Mouse (Mus musculus) MEL (cell line): ENCODE measurements around the gene Xrcc3. TPM values are rescaled to one million over a fixed set of nuclear protein-coding genes. Genes with fewer than 3 reads are reported as not detected.

Experiments used
- DNase-seq: peaks from one replicate; pipeline ENCODE4 v3.0.0; 2011; ENCODE audit warnings: low read depth, low spot score
- H3K27ac ChIP-seq: 2 replicates; pipeline ENCODE4 v1.5.1; 2012; ENCODE audit warnings: low read depth, mild to moderate bottlenecking, control low read depth, low read length, moderate library complexity; ENCODE audit not compliant: control insufficient read depth
- H3K27me3 ChIP-seq, 2 experiments: fragments of 150-350 bp in 1 of 2; sonication (generic) in 1 of 2; 2 replicates each; pipeline ENCODE4 v1.6.1; 2012; ENCODE audit warnings: low read length in 2 of 2, mild to moderate bottlenecking in 2 of 2, improper control_type of control experiment in 1 of 2, moderate library complexity in 1 of 2; ENCODE audit not compliant: insufficient read depth in 2 of 2, control insufficient read depth in 1 of 2
- H3K36me3 ChIP-seq, 2 experiments: 2 replicates each; pipeline ENCODE4 v1.6.1; 2012 to 2014; ENCODE audit warnings: low read length in 2 of 2, improper control_type of control experiment in 1 of 2, inconsistent platforms in 1 of 2, mild to moderate bottlenecking in 1 of 2; ENCODE audit not compliant: insufficient read depth in 2 of 2, control insufficient read depth in 1 of 2
- H3K4me1 ChIP-seq, 2 experiments: fragments of 150-350 bp in 1 of 2; sonication (generic) in 1 of 2; 2 replicates each; pipeline ENCODE4 v1.6.1; 2012; ENCODE audit warnings: low read length in 2 of 2, improper control_type of control experiment in 1 of 2, mild to moderate bottlenecking in 1 of 2; ENCODE audit not compliant: insufficient read depth in 2 of 2, control insufficient read depth in 1 of 2
- H3K4me3 ChIP-seq, 2 experiments: fragments of 150-350 bp in 1 of 2; sonication (generic) in 1 of 2; 2 replicates each; pipeline ENCODE4 v1.5.1; 2012; ENCODE audit warnings: low read depth in 2 of 2, low read length in 2 of 2, mild to moderate bottlenecking in 2 of 2, moderate library complexity in 2 of 2, control low read depth in 1 of 2, improper control_type of control experiment in 1 of 2; ENCODE audit not compliant: control insufficient read depth in 1 of 2, insufficient read depth in 1 of 2
- H3K79me2 ChIP-seq: 2 replicates; pipeline ENCODE4 v1.6.1; 2012; ENCODE audit warnings: mild to moderate bottlenecking, low read length, moderate library complexity; ENCODE audit not compliant: control insufficient read depth, poor library complexity, insufficient read depth
- H3K9ac ChIP-seq: 2 replicates; pipeline ENCODE4 v1.6.1; 2012; ENCODE audit warnings: low read depth, mild to moderate bottlenecking, control low read depth, low read length, moderate library complexity; ENCODE audit not compliant: control insufficient read depth, poor library complexity, severe bottlenecking
- H3K9me3 ChIP-seq: fragments of 150-350 bp; sonication (generic); replicated peaks from 2 replicates; pipeline ENCODE4 v1.6.1; 2012; ENCODE audit warnings: mild to moderate bottlenecking, low read length, improper control_type of control experiment, moderate library complexity; ENCODE audit not compliant: insufficient read depth
- BHLHE40 ChIP-seq: IDR thresholded peaks from 2 replicates; pipeline ENCODE4 v1.6.1; 2012; ENCODE audit warnings: low read depth, mild to moderate bottlenecking, inconsistent platforms, low read length, improper control_type of control experiment, borderline replicate concordance
- CHD1 ChIP-seq: IDR thresholded peaks from 2 replicates; pipeline ENCODE4 v1.6.1; 2012; ENCODE audit warnings: low read depth, mild to moderate bottlenecking, inconsistent platforms, low read length, improper control_type of control experiment
- CTCF ChIP-seq, 3 experiments: IDR thresholded peaks in 2 of 3; conservative IDR thresholded peaks in 1 of 3; 2 replicates each; pipeline ENCODE4 v1.5.1; 2011 to 2012; ENCODE audit warnings: low read length in 3 of 3, low read depth in 2 of 3, mild to moderate bottlenecking in 2 of 3, improper control_type of control experiment in 1 of 3, inconsistent platforms in 1 of 3, mixed read lengths in 1 of 3, moderate library complexity in 1 of 3; ENCODE audit not compliant: control insufficient read depth in 1 of 3, insufficient read depth in 1 of 3, poor library complexity in 1 of 3, severe bottlenecking in 1 of 3
- ETS1 ChIP-seq: IDR thresholded peaks from 2 replicates; pipeline ENCODE4 v1.6.1; 2012; ENCODE audit warnings: low read depth, mild to moderate bottlenecking, inconsistent platforms, low read length, improper control_type of control experiment, moderate library complexity
- KAT2A ChIP-seq: conservative IDR thresholded peaks from 2 replicates; pipeline ENCODE4 v1.6.1; 2012; ENCODE audit warnings: low read depth, low read length, improper control_type of control experiment, inconsistent platforms
- MYC ChIP-seq: IDR thresholded peaks from 2 replicates; pipeline ENCODE4 v1.6.1; 2011; ENCODE audit warnings: low read depth, mild to moderate bottlenecking, low read length, improper control_type of control experiment, moderate library complexity
- NELFE ChIP-seq: IDR thresholded peaks from 2 replicates; pipeline ENCODE4 v1.6.1; 2011; ENCODE audit warnings: low read depth, low read length, improper control_type of control experiment
- POLR2A ChIP-seq, 2 experiments: IDR thresholded peaks; 2 replicates each; pipeline ENCODE4 v1.6.1; 2011 to 2012; ENCODE audit warnings: low read length in 2 of 2, mild to moderate bottlenecking in 2 of 2, control low read depth in 1 of 2, improper control_type of control experiment in 1 of 2, low read depth in 1 of 2, moderate library complexity in 1 of 2; ENCODE audit not compliant: control insufficient read depth in 1 of 2, insufficient read depth in 1 of 2, poor library complexity in 1 of 2
- RAD21 ChIP-seq: IDR thresholded peaks from 2 replicates; pipeline ENCODE4 v1.6.1; 2011; ENCODE audit warnings: mild to moderate bottlenecking, low read depth, low read length, improper control_type of control experiment
- SMC3 ChIP-seq: IDR thresholded peaks from 2 replicates; pipeline ENCODE4 v1.6.1; 2011; ENCODE audit warnings: low read depth, low read length, improper control_type of control experiment
- TAL1 ChIP-seq: IDR thresholded peaks from 2 replicates; pipeline ENCODE4 v1.6.1; 2012; ENCODE audit warnings: mild to moderate bottlenecking, inconsistent platforms, low read length, moderate library complexity, mixed read lengths
- USF2 ChIP-seq, 2 experiments: IDR thresholded peaks; 2 replicates each; pipeline ENCODE4 v1.6.1; 2011 to 2012; ENCODE audit warnings: improper control_type of control experiment in 2 of 2, low read length in 2 of 2, borderline replicate concordance in 1 of 2, inconsistent platforms in 1 of 2, low read depth in 1 of 2, mild to moderate bottlenecking in 1 of 2; ENCODE audit not compliant: insufficient read depth in 1 of 2
- ZKSCAN1 ChIP-seq: IDR thresholded peaks from 2 replicates; pipeline ENCODE4 v1.6.1; 2012; ENCODE audit warnings: low read depth, mild to moderate bottlenecking, inconsistent platforms, low read length, improper control_type of control experiment, moderate library complexity
- ZMIZ1 ChIP-seq: IDR thresholded peaks from 2 replicates; pipeline ENCODE4 v1.6.1; 2012; ENCODE audit warnings: low read depth, mild to moderate bottlenecking, inconsistent platforms, low read length, improper control_type of control experiment, moderate library complexity
- polyA plus RNA-seq, 2 experiments: library from polyadenylated mRNA; stranded (reverse) in 1 of 2; unstranded in 1 of 2; fragments of >175 nt in 1 of 2; fragments of >200 nt in 1 of 2; gene quantifications; 2 replicates each; pipeline versions ENCODE4 v1.2.1 to v1.2.4; 2012; ENCODE audit warnings: low replicate concordance in 2 of 2, low read depth in 1 of 2; ENCODE audit not compliant: insufficient read length in 2 of 2, insufficient read depth in 1 of 2, missing spikeins in 1 of 2
- total RNA-seq: library from RNA; depleted of rRNA; stranded (reverse); fragments of 300-350 nt; gene quantifications from 2 replicates; pipeline ENCODE4 v1.2.3, GENCODE M21; 2012

The Xrcc3 gene
- total and polyA plus RNA-seq, 3 experiments = 9.0 to 18.8 TPM; not detected in 1

DNA sequence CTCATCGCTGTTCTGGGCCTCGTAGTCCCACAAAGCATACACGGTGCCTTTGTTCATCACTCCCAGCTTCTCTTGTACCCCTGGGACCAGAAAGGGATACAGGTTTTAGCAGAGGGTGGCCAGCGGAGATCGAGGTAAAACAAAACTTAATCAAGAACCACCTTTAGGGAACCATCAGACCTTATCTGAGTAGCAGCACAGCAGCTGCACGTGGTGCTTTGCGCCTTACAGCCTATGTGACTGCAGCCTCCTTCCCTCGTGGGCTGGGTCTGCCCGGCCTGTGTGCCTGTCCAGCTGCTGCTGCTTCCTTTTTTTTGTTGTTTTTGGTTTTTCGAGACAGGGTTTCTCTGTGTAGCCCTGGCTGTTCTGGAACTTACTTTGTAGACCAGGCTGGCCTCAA, 16.7 kb upstream of the Xrcc3 start:
- H3K27me3 ChIP-seq = no peaks in the 10 kb centered on the region
- H3K79me2 ChIP-seq = no peaks in the 10 kb centered on the region
- H3K36me3 ChIP-seq = no peaks in the 10 kb centered on the region
- no peak overlapping the region for H3K9ac ChIP-seq
- H3K4me1 ChIP-seq = no peaks in the 10 kb centered on the region
- TF ChIP-seq RAD21 = no peak
- no peak for TF ChIP-seq CHD1
- no peak overlapping the region for H3K4me3 ChIP-seq
- H3K27ac ChIP-seq = no peak overlapping the region
- H3K9me3 ChIP-seq = no peaks in the 10 kb centered on the region
- no peak for DNase-seq

DNA sequence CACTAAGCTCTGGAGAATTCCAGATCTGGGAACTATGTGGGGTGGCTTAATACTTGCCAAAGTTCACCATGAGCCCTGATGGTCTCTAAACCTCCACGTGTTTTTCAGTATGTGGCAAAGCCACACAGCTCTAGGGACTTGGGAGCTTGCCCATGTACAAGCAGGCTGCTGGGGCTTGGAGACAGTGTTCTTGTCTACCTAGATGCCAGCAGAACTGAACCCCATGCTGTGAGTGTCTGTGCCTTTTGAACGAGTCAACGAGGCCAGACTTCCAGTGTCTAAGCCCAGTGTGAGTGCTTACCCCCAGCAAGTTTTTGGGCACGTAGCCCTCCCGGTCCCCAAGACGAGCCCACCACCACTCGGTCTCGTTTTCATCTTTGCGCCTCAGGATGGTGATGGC, 16.3 kb upstream of the Xrcc3 start:
- no peaks in the 10 kb centered on the region for H3K27me3 ChIP-seq
- no peak overlapping the region for H3K27ac ChIP-seq
- no peaks in the 10 kb centered on the region for H3K36me3 ChIP-seq
- no peaks in the 10 kb centered on the region for H3K4me1 ChIP-seq
- TF ChIP-seq KAT2A = no peak
- TF ChIP-seq MYC = no peak
- TF ChIP-seq, all 39 proteins: peak for 0
- Histone ChIP-seq H3K9ac (no peak overlapping the region), H3K79me2 (no peaks in the 10 kb centered on the region), H3K9me3 (no peaks in the 10 kb centered on the region), H3K4me3 (no peak overlapping the region)
- DNase-seq = no peak

DNA sequence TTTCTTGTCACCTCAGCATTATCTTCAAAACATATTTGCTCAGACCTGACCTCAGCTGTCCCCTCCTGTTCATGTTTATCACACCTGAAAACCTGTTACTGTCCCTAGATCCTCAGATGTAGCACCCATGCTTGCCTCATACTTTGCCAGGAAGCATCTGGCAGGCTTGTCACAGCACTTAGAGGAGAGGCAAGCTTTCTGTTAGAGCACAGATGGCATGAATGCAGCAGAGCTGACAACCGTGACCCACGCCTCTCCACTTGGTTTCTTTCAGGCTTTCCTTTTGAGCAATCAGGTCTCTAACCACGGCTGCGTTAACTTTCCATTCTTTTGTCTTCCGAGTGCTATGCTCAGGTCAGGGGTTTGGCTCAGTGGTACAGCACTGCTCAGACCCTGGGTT, 15.8 kb upstream of the Xrcc3 start:
- no peak overlapping the region for H3K9ac ChIP-seq
- no peaks in the 10 kb centered on the region for H3K27me3 ChIP-seq
- no peak overlapping the region for H3K27ac ChIP-seq
- no peaks in the 10 kb centered on the region for H3K36me3 ChIP-seq
- TF ChIP-seq USF2 (IDR thresholded peaks at IDR 0.05; ENCODE audit: borderline replicate concordance in 1 of 2, insufficient read depth in 1 of 2, low read depth in 1 of 2, low read length in 2 of 2) (no peak), ZKSCAN1 (no peak), CTCF (IDR thresholded peaks at IDR 0.05 in 2 of 3, conservative IDR thresholded peaks at IDR 0.05 in 1 of 3; ENCODE audit: control insufficient read depth in 1 of 3, insufficient read depth in 1 of 3, low read depth in 2 of 3, low read length in 3 of 3, poor library complexity in 1 of 3, severe bottlenecking in 1 of 3) (no peak), POLR2A (IDR thresholded peaks at IDR 0.05; ENCODE audit: control insufficient read depth in 1 of 2, insufficient read depth in 1 of 2, low read depth in 1 of 2, low read length in 2 of 2, poor library complexity in 1 of 2) (no peak), TAL1 (no peak), ZMIZ1 (no peak), BHLHE40 (no peak), NELFE (no peak), ETS1 (no peak), SMC3 (no peak)
- H3K4me3 ChIP-seq = no peak overlapping the region
- H3K79me2 ChIP-seq = no peaks in the 10 kb centered on the region
- no peaks in the 10 kb centered on the region for H3K4me1 ChIP-seq
- no peak for DNase-seq
- no peaks in the 10 kb centered on the region for H3K9me3 ChIP-seq
